In the genomic region with DNA sequence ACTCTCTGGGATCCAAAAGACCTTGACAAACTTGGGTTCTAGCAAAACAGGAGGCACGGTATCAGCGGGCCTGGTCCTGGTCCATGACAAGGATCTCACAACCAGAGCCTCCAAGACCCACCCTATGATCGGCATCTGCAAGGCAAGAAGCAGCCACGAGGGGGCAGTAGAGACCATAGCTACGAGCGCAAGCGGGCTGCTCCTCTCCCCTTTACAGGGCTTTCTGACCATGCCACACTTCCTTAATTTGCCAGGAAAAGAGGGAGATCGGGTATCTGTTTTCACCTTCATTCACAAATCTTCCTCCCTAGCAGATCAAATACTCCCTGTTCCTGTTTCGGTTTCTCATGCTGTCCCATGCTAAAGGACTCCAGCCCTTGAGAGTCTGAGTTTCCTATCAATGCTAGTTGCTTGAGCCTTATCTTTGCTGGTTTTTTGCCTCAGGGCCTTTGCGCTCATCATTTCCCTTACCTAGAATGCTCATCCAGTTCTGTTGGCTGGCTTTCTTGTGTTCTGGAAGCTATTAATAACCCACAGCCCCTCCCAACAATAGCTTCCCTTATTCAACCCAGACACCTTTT, we compare ENCODE assay signal across 8 mouse cellular contexts. TPM values are rescaled to one million over a fixed set of nuclear protein-coding genes. Genes with fewer than 3 reads are reported as not detected.
DNase-seq lines count a peak whose midpoint lies in the region; ATAC-seq and TF ChIP-seq lines count a peak whose summit lies in the region.

No protein-coding gene starts in this region.

- peak; percentile 69 for DNase-seq in MEL-GATA-1-ER (ENCODE audit: extremely low read depth, low read depth)
- DNase-seq in cerebellum, adult 9-11 months, result peak; percentile 88
- DNase-seq in layer of hippocampus, adult 8-10 months (ENCODE audit: low spot score in 2 of 2), result peak; percentile 84 to 94
- DNase-seq in lung, embryonic 14.5 days, result peak; percentile 97
- peak; percentile 74 to 79 for DNase-seq in thymus, adult 18-20 months

- no peak for TF ChIP-seq POLR2A in olfactory bulb, adult 2 months (IDR thresholded peaks at IDR 0.05; ENCODE audit: insufficient read depth, low read depth, low read length)

- no peaks in the 10 kb centered on the region for H3K27me3 ChIP-seq in lung, embryonic 14.5 days (ENCODE audit: insufficient read depth, low read length)

- peak; percentile 99 for TF ChIP-seq CTCF in lung, embryonic 14.5 days (IDR thresholded peaks at IDR 0.05; ENCODE audit: low read depth)
- peak; percentile 94 for TF ChIP-seq CTCF in olfactory bulb, adult 2 months (IDR thresholded peaks at IDR 0.05; ENCODE audit: insufficient read depth, low read depth, low read length)

- H3K4me2 ChIP-seq in lung, embryonic 14.5 days, result no peak overlapping the region

- H3K27ac ChIP-seq in lung, embryonic 14.5 days (ENCODE audit: low read depth), result no peak overlapping the region
- H3K27ac ChIP-seq in olfactory bulb, adult 2 months (ENCODE audit: insufficient read depth, low read depth, low read length), result no peak overlapping the region

- 10% methylated on average over 10 of the region's 10 CpGs for WGBS in lung, embryonic 14.5 days
- 7% methylated on average over 10 of the region's 10 CpGs for WGBS in olfactory bulb, adult 2 months

- no peak overlapping the region for H3K4me3 ChIP-seq in lung, embryonic 14.5 days (ENCODE audit: low read depth, low read length)
- no peak overlapping the region for H3K4me3 ChIP-seq in olfactory bulb, adult 2 months (ENCODE audit: insufficient read depth, low read depth, low read length)

- H3K9ac ChIP-seq in lung, embryonic 14.5 days, result no peak overlapping the region

- no peaks in the 10 kb centered on the region for H3K36me3 ChIP-seq in lung, embryonic 14.5 days (ENCODE audit: insufficient read depth)

- H3K9me3 ChIP-seq in lung, embryonic 14.5 days (ENCODE audit: low read depth, low read length), result no peaks in the 10 kb centered on the region

- H3K4me1 ChIP-seq in lung, embryonic 14.5 days (ENCODE audit: insufficient read depth), result peaks cover 11% of the 10 kb centered on the region; the same call in 1 of the 2 replicates
- peaks cover 5% of the 10 kb centered on the region; the same call in 1 of the 2 replicates for H3K4me1 ChIP-seq in olfactory bulb, adult 2 months (ENCODE audit: control insufficient read depth, insufficient read depth, low read length)

- peak; percentile 78 for ATAC-seq in frontal cortex, adult (ENCODE audit: low TSS enrichment)
- peak; percentile 76 to 81 for ATAC-seq in hematopoietic stem cell, adult 5-6 weeks (replicated peaks in 1 of 2; ENCODE audit: insufficient read depth in 1 of 2, low FRiP score in 2 of 2, low TSS enrichment in 1 of 2, low read depth in 1 of 2, poor library complexity in 2 of 2, severe bottlenecking in 2 of 2)
- ATAC-seq in lung, embryonic 14.5 days (ENCODE audit: insufficient read depth), result peak; percentile 51; the same call in 1 of the 2 replicates

RNA-seq across cellular contexts. Expression of a gene that starts 6.9 kb away (rescaled TPM):
- total RNA-seq in hematopoietic stem cell, adult 5-6 weeks (2017), result not detected in 2 replicates
- total RNA-seq in layer of hippocampus, adult 8-10 months (2022), result 1 to 10 TPM; 2.9 to 5.0 (median 4.4) TPM
- 5.1 and 5.3 TPM in 2 replicates for polyA plus RNA-seq in lung, embryonic 14.5 days (2014; fragmentation: Nextera tagmentation; extraction: Ambion mirVana)
- polyA plus RNA-seq in olfactory bulb, adult 2 months (2012; ENCODE audit: insufficient read depth, insufficient read length, low replicate concordance, missing spikeins), result not detected in 2 replicates

RNA-seq across cellular contexts. Expression of a gene that starts 14.7 kb away (rescaled TPM):
- total RNA-seq in hematopoietic stem cell, adult 5-6 weeks (2017), result 49.8 and 62.7 TPM in 2 replicates
- 10 to 100 TPM; 12.4 to 15.4 (median 14.0) TPM for total RNA-seq in layer of hippocampus, adult 8-10 months (2022)
- polyA plus RNA-seq in lung, embryonic 14.5 days (2014; fragmentation: Nextera tagmentation; extraction: Ambion mirVana), result 57.9 and 64.6 TPM in 2 replicates
- not detected in 2 replicates for polyA plus RNA-seq in olfactory bulb, adult 2 months (2012; ENCODE audit: insufficient read depth, insufficient read length, low replicate concordance, missing spikeins)

RNA-seq across cellular contexts. Expression of a gene that starts 21.5 kb away (rescaled TPM):
- total RNA-seq in hematopoietic stem cell, adult 5-6 weeks (2017), result 0.35 and 3.9 TPM in 2 replicates
- total RNA-seq in layer of hippocampus, adult 8-10 months (2022), result 1 to 10 TPM; 1.7 to 2.4 (median 1.9) TPM
- 0.73 and 1.4 TPM in 2 replicates for polyA plus RNA-seq in lung, embryonic 14.5 days (2014; fragmentation: Nextera tagmentation; extraction: Ambion mirVana)
- not detected in 2 replicates for polyA plus RNA-seq in olfactory bulb, adult 2 months (2012; ENCODE audit: insufficient read depth, insufficient read length, low replicate concordance, missing spikeins)

RNA-seq across cellular contexts. Expression of a gene that starts 23.5 kb away (rescaled TPM):
- total RNA-seq in hematopoietic stem cell, adult 5-6 weeks (2017), result 12.2 and 12.7 TPM in 2 replicates
- total RNA-seq in layer of hippocampus, adult 8-10 months (2022), result 10 to 100 TPM; 11.8 to 18.4 (median 15.4) TPM
- polyA plus RNA-seq in lung, embryonic 14.5 days (2014; fragmentation: Nextera tagmentation; extraction: Ambion mirVana), result 14.7 and 17.2 TPM in 2 replicates
- not detected in 2 replicates for polyA plus RNA-seq in olfactory bulb, adult 2 months (2012; ENCODE audit: insufficient read depth, insufficient read length, low replicate concordance, missing spikeins)

RNA-seq across cellular contexts. Expression of a gene that starts 25.4 kb away (rescaled TPM):
- total RNA-seq in hematopoietic stem cell, adult 5-6 weeks (2017), result 4.1 and 5.2 TPM in 2 replicates
- 1 to 10 TPM; 7.6 to 9.7 (median 8.4) TPM for total RNA-seq in layer of hippocampus, adult 8-10 months (2022)
- polyA plus RNA-seq in lung, embryonic 14.5 days (2014; fragmentation: Nextera tagmentation; extraction: Ambion mirVana), result 5.2 and 5.9 TPM in 2 replicates
- not detected in 2 replicates for polyA plus RNA-seq in olfactory bulb, adult 2 months (2012; ENCODE audit: insufficient read depth, insufficient read length, low replicate concordance, missing spikeins)
